In genomic region chr8:120979210-120979609, GRCm38 (mm10) we compare ENCODE assay signal across 16 mouse cellular contexts.
"Had no signal": no experiment of that assay in that cellular context is flagged by ENCODE, and none has a peak within 500 bp of the region (broad histone marks: within the 10 kb centered on the region; RNA-seq: fewer than 3 reads in every experiment).

No protein-coding gene starts in this region.

- H3K36me3 ChIP-seq: limb, embryonic 12.5 days; liver, embryonic 13.5 days; midbrain, embryonic 12.5 days; neural tube, embryonic 15.5 days had no signal

- H3K27ac ChIP-seq: layer of hippocampus, adult 2 months; limb, embryonic 12.5 days; liver, embryonic 13.5 days; macrophage; midbrain, embryonic 12.5 days; neural tube, embryonic 15.5 days had no signal

- H3K4me3 ChIP-seq: layer of hippocampus, adult 2 months; limb, embryonic 12.5 days; liver, embryonic 13.5 days; midbrain, embryonic 12.5 days; myocyte; neural tube, embryonic 15.5 days had no signal

- ATAC-seq: liver, postnatal 0 days had no signal

- H3K9ac ChIP-seq: limb, embryonic 12.5 days; liver, embryonic 13.5 days; liver, postnatal 0 days; midbrain, embryonic 12.5 days; neural tube, embryonic 15.5 days had no signal

- DNase-seq: kidney, adult 18-20 months; kidney, postnatal 10 days; kidney, postnatal 4 days; liver; liver, embryonic 13.5 days; liver, postnatal 0 days; right cerebral cortex, adult 18-20 months; right cerebral cortex, postnatal 25 days; thymus, postnatal 4 days had no signal

- H3K9me3 ChIP-seq: limb, embryonic 12.5 days; liver, embryonic 13.5 days; megakaryocyte, embryonic 14.5 days; midbrain, embryonic 12.5 days; neural tube, embryonic 15.5 days had no signal

- H3K4me2 ChIP-seq: limb, embryonic 12.5 days; liver, embryonic 13.5 days; midbrain, embryonic 12.5 days; neural tube, embryonic 15.5 days had no signal

- H3K4me1 ChIP-seq: liver, embryonic 13.5 days; midbrain, embryonic 12.5 days had no signal
